Comparison of ENCODE assay signal across 20 mouse cellular contexts in genomic region chr11:89501796-89502195, GRCm38 (mm10).
DNase-seq lines count a peak whose midpoint lies in the region; ATAC-seq and TF ChIP-seq lines count a peak whose summit lies in the region.
"Had no signal": no experiment of that assay in that cellular context is flagged by ENCODE, and none has a peak within 500 bp of the region (broad histone marks: within the 10 kb centered on the region; RNA-seq: fewer than 3 reads in every experiment).

No protein-coding gene starts in this region.

- peaks cover 13% of the 10 kb centered on the region for H3K4me1 ChIP-seq in forebrain, embryonic 13.5 days
- no peaks in the 10 kb centered on the region; the same call in 1 of the 2 replicates for H3K4me1 ChIP-seq in forebrain, postnatal 0 days (ENCODE audit: insufficient read depth)
- H3K4me1 ChIP-seq in hindbrain, embryonic 15.5 days (replicated peaks) = peaks cover 7% of the 10 kb centered on the region
- H3K4me1 ChIP-seq in hindbrain, embryonic 11.5 days (replicated peaks; ENCODE audit: control insufficient read depth, insufficient read depth, low read length) = no peaks in the 10 kb centered on the region
- H3K4me1 ChIP-seq: intestine, embryonic 15.5 days had no signal

- no peak for ATAC-seq in forebrain, embryonic 13.5 days
- no peak for ATAC-seq in forebrain, postnatal 0 days
- ATAC-seq in hindbrain, embryonic 15.5 days (ENCODE audit: low FRiP score, low read depth) = no peak
- no peak for ATAC-seq in hindbrain, embryonic 11.5 days (ENCODE audit: low FRiP score)
- ATAC-seq: intestine, embryonic 15.5 days had no signal

- DNase-seq in forebrain, postnatal 0 days = no peak
- DNase-seq in hindbrain, embryonic 11.5 days (ENCODE audit: low spot score) = no peak
- peak; percentile 32 for DNase-seq in brain, adult 2 months (ENCODE audit: low read depth, low spot score)
- peak; percentile 38 for DNase-seq in retina, embryonic 14.5 days (ENCODE audit: low spot score)
- no peak for DNase-seq in urinary bladder, postnatal 10 days (ENCODE audit: low spot score)
- DNase-seq: adrenal gland, adult 2 months; adrenal gland, postnatal 25 days; cerebellum, adult 11 months; cerebellum, adult 9-10 months; cerebellum, postnatal 25 days; gastrocnemius, adult 2 months; gastrocnemius, postnatal 25 days; heart, postnatal 10 days; heart, postnatal 4 days; kidney, adult 18-20 months had no signal

- H3K9ac ChIP-seq in forebrain, embryonic 13.5 days = no peak overlapping the region
- H3K9ac ChIP-seq in forebrain, postnatal 0 days = no peak overlapping the region
- no peak overlapping the region for H3K9ac ChIP-seq in hindbrain, embryonic 15.5 days
- H3K9ac ChIP-seq in hindbrain, embryonic 11.5 days (ENCODE audit: low read depth, low read length) = no peak overlapping the region
- H3K9ac ChIP-seq: embryonic facial prominence, embryonic 13.5 days; hindbrain, embryonic 13.5 days; intestine, embryonic 15.5 days had no signal

- no peaks in the 10 kb centered on the region for H3K36me3 ChIP-seq in forebrain, embryonic 13.5 days (ENCODE audit: poor library complexity, severe bottlenecking)
- no peaks in the 10 kb centered on the region for H3K36me3 ChIP-seq in forebrain, postnatal 0 days (ENCODE audit: insufficient read depth)
- no peaks in the 10 kb centered on the region for H3K36me3 ChIP-seq in hindbrain, embryonic 15.5 days
- no peaks in the 10 kb centered on the region for H3K36me3 ChIP-seq in hindbrain, embryonic 11.5 days (ENCODE audit: control insufficient read depth, insufficient read depth, low read length)
- H3K36me3 ChIP-seq: embryonic facial prominence, embryonic 13.5 days; hindbrain, embryonic 13.5 days; intestine, embryonic 15.5 days had no signal

- no peak overlapping the region for H3K4me3 ChIP-seq in forebrain, embryonic 13.5 days
- no peak overlapping the region for H3K4me3 ChIP-seq in forebrain, postnatal 0 days (ENCODE audit: low read depth, low read length)
- no peak overlapping the region for H3K4me3 ChIP-seq in hindbrain, embryonic 15.5 days
- no peak overlapping the region for H3K4me3 ChIP-seq in hindbrain, embryonic 11.5 days (ENCODE audit: low read depth, low read length)
- H3K4me3 ChIP-seq: embryonic facial prominence, embryonic 13.5 days; gastrocnemius, adult 2 months; hindbrain, embryonic 13.5 days; intestine, embryonic 15.5 days had no signal

- no peak for TF ChIP-seq CTCF in forebrain, postnatal 0 days (IDR thresholded peaks at IDR 0.05; ENCODE audit: low read depth)

- no peaks in the 10 kb centered on the region for H3K9me3 ChIP-seq in forebrain, embryonic 13.5 days (replicated peaks)
- H3K9me3 ChIP-seq in forebrain, postnatal 0 days (ENCODE audit: low read length) = no peaks in the 10 kb centered on the region
- H3K9me3 ChIP-seq in hindbrain, embryonic 15.5 days = no peaks in the 10 kb centered on the region
- no peaks in the 10 kb centered on the region for H3K9me3 ChIP-seq in hindbrain, embryonic 11.5 days (ENCODE audit: control insufficient read depth, low read length)
- H3K9me3 ChIP-seq: embryonic facial prominence, embryonic 13.5 days; hindbrain, embryonic 13.5 days; intestine, embryonic 15.5 days had no signal

- no peak overlapping the region for H3K27ac ChIP-seq in forebrain, embryonic 13.5 days
- H3K27ac ChIP-seq in forebrain, postnatal 0 days (ENCODE audit: low read depth, low read length) = no peak overlapping the region
- H3K27ac ChIP-seq in hindbrain, embryonic 15.5 days (replicated peaks) = no peak overlapping the region
- H3K27ac ChIP-seq in hindbrain, embryonic 11.5 days (ENCODE audit: low read depth, low read length) = no peak overlapping the region
- H3K27ac ChIP-seq: embryonic facial prominence, embryonic 13.5 days; gastrocnemius, adult 2 months; hindbrain, embryonic 13.5 days; intestine, embryonic 15.5 days had no signal

- WGBS in forebrain, embryonic 13.5 days = 13% methylated on average over 7 of the region's 7 CpGs
- 13% methylated on average over 7 of the region's 7 CpGs for WGBS in forebrain, postnatal 0 days
- 33% methylated on average over 7 of the region's 7 CpGs for WGBS in hindbrain, embryonic 15.5 days
- WGBS in hindbrain, embryonic 11.5 days = 70% methylated on average over 7 of the region's 7 CpGs

- H3K4me2 ChIP-seq in forebrain, embryonic 13.5 days = peak overlapping the region; percentile 19; the same call in 1 of the 2 replicates
- no peak overlapping the region for H3K4me2 ChIP-seq in forebrain, postnatal 0 days (ENCODE audit: low read depth)
- H3K4me2 ChIP-seq in hindbrain, embryonic 15.5 days = peak overlapping the region; percentile 27; the same call in 1 of the 2 replicates
- no peak overlapping the region for H3K4me2 ChIP-seq in hindbrain, embryonic 11.5 days (replicated peaks; ENCODE audit: low read depth, low read length)
- H3K4me2 ChIP-seq: embryonic facial prominence, embryonic 13.5 days; hindbrain, embryonic 13.5 days; intestine, embryonic 15.5 days had no signal

- peaks cover 12% of the 10 kb centered on the region; the same call in 1 of the 2 replicates for H3K27me3 ChIP-seq in forebrain, embryonic 13.5 days
- no peaks in the 10 kb centered on the region; the same call in 1 of the 2 replicates for H3K27me3 ChIP-seq in forebrain, postnatal 0 days (ENCODE audit: insufficient read depth, low read length)
- H3K27me3 ChIP-seq in hindbrain, embryonic 15.5 days = no peaks in the 10 kb centered on the region
- no peaks in the 10 kb centered on the region for H3K27me3 ChIP-seq in hindbrain, embryonic 11.5 days (ENCODE audit: control insufficient read depth, insufficient read depth, low read length)
- H3K27me3 ChIP-seq: intestine, embryonic 15.5 days had no signal

Comparison
In these comparisons a context has a peak if more than half of its experiments do, and no peak if none do; other contexts are left out.
1. H3K4me2 ChIP-seq: peak in forebrain, embryonic 13.5 days (single experiment) and hindbrain, embryonic 15.5 days (single experiment); none in forebrain, postnatal 0 days (single experiment) and hindbrain, embryonic 11.5 days (single experiment).
2. DNase-seq: peak in brain, adult 2 months (single experiment) and retina, embryonic 14.5 days (single experiment); none in forebrain, postnatal 0 days (single experiment), hindbrain, embryonic 11.5 days (single experiment) and urinary bladder, postnatal 10 days (single experiment).